Mouse (Mus musculus) thymus, postnatal 36 days (tissue): ENCODE measurements around the gene Glrx2.

Experiments
- DNase-seq, 2 experiments: peaks; one replicate each; pipeline ENCODE4 v3.0.0; 2022; ENCODE audit warnings: mixed read lengths in 2 of 2

Gene Glrx2

DNA sequence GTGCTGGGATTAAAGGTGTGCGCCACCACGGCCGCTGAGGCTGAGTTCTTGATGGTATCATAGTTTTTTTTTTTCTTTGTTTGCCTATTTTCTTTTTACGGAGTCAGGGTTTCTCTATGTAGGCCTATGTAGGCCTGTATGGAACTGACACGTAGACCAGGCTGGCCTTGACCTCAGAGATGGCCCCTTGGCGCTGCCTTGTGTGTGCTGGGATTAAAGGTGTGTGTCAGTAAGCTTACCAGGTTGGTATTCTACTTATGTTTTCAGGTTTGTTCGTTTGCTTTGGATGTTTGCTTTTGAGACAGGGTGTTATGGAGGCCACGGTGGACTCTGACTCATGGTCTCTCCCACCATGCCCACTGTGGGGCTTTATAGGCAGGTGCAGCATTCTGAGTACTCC lies 46.0 kb downstream of the Glrx2 start:
- no peak for DNase-seq

DNA sequence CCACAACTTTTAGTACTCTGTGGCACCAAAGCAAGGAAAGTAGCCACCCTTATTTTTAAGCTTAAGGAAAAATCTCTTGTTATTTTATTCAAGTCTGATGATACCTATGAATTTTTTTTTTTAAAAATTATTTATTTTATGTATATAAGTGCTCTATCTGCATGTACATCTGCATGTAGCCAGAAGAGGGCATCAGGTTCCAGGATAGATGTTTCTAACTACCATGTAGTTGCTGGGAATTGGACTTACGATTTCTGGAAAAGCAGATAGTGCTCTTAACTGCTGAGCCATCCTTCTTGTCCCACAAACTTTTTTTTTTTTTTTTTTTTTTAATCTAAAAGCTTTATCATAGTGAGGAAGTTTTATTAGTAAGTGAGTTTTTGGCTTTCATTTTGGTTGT lies 48.3 kb downstream of the Glrx2 start:
- no peak for DNase-seq

DNA sequence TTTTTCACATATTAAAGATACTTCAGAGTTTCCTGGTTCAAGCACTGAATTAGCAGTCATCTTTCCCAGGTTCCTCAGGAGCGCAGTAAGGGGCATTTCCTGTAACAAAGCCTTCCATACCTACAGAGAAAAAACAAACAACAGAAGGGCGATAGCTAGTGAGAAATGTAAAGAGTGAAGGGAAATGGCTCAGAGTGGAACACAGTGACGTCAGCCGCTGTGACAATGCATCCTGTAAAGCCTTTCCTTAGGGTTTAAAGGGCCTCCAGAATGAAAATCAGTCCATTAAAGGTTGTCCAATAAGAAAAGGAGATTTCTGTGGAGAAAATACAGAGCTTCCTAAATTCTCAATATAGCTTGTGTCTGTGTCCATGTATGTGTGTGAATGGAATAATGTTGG lies 49.7 kb downstream of the Glrx2 start:
- no peak for DNase-seq

DNA sequence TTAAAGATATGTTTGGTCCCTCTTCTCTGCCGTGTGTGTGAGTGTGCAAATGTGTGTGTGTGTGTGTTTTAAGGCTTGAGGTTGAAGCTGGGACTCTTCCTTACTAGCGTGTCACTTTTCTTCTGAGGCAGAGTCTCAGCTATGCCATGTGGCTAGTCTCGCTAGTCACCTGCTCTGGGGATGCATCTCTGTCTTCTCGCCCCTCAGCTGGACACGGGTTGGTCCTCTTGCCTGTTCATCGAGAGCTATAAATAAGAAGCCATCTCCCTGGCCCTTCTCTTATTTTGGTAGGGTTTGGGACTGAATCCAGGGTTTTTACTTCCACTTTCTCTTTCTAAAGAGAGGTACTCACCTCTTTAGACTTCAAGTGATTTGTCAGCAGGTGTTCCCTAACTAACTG lies 50.1 kb downstream of the Glrx2 start:
- no peak for DNase-seq

DNA sequence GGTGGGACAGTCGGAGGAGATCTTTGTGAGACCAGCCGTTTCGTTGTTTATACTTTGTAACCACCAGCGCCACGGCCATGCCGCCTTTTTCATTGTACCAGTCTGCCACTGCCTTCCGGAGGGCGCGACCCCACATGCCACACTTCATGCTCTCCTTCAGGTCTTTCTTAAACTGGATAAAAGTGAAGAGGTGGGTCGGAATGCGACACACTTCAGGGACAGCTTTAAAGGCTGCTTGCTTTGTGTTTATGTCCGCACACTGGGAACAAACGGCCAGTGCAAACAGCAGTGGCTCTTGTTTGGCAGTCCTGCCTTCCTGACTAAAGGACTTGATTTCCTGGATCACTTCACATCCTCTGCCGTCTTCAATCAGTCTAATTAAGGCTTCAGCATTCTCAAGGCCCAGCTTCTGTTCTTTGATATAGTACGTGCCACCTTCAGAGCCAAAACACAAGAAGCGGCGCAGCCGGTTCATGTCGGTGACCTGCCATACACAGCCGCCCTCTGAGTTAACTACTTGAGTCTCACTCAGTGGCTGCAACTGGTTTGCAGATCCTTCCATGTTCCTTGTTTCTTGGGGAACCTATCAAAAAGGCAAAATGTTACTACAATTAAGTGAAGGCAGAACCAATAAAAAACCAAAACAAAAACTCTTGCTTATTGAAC lies 54.4 kb downstream of the Glrx2 start:
- DNase-seq = no peak

DNA sequence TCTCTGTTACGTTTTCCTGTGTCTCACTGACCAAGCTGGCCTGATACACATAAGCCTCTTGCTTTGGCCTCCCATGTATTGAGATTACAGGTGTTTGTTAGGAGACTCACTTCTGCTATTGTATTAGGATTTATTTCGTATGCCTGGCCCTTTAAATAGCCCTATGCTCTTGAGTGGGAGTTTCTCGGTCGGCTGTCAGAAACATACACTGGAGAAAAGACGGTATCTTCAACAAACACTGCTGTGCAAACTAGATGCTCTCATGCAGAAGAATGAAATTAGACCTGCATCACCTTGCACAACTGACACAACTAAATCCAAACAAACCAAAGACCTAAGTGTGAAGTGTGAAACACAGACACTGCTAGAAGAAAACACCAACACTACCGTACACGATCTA lies 56.9 kb downstream of the Glrx2 start:
- no peak for DNase-seq

DNA sequence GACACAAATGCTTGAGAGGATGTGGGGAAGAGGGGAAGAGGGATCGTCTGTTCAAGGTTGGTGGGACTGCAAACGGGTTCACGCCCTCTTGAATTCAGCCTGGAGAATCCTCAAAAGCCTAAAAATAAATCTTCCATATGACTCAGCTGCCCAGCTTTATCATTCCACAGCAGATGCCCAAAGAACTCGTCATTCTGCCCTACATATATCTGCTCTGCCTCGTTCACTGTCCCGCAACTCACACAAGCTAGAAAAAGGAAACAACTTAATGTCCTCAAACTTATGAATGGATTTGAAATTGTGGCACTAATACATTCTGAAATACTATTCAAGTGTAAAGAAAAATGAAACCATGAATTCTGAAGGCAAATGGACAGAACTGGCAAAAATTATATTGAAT lies 57.8 kb downstream of the Glrx2 start:
- no peak for DNase-seq

DNA sequence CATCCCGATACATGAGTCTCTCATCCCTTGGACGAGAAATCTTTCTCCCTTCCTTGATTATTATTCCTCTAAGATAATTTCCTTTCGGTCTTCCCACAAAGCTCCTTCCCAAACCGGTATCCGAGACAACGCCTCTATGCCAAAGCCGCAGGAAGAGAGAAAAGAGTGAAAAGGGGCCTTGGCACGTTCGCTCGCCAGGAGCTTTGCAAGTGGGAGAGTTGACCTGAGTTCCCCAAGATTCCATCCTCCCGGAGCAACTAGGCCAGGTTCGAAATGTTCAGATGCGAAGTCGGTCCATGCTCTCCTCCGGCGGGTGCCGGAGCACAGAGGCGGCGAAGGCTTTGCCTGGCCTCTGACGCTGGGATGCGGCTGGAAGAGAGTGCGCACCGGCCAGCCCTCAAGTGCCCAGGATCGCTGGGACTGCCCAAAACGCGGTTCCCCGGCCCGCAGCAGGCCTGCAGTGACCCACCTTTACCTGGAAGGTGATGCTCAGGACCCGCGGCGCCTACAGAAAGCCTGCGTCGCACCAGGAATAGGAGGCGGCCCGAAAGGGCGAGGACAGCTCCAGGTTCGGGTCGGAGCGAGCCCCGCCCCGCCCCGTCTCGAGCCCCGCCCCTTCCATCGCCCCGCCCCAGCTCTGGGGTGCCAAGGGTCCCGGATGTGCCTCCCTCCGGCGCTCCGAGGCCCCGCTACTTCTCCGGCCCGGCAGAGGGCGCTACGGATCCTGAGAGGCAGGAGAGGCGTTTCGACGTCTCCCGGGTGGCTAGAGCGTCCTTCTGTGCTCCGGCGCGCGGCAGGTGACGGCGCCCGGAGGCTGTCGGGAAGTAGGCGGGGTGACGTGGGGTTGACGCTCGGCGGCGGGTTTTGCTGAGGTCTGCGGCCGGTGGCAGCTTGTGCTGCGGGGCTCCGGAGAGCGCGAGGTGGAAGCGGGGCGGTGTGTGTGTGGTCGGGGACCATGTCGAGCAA lies 60.6 kb downstream of the Glrx2 start, which contains the start of the genes Trove2 and Uchl5:
Gene Trove2 (minus strand): TSS at position 623 of the 966 bp plus-strand sequence.
Gene Uchl5 (plus strand): TSS at position 827 of the 966 bp plus-strand sequence.
- DNase-seq = peak; percentile 98

DNA sequence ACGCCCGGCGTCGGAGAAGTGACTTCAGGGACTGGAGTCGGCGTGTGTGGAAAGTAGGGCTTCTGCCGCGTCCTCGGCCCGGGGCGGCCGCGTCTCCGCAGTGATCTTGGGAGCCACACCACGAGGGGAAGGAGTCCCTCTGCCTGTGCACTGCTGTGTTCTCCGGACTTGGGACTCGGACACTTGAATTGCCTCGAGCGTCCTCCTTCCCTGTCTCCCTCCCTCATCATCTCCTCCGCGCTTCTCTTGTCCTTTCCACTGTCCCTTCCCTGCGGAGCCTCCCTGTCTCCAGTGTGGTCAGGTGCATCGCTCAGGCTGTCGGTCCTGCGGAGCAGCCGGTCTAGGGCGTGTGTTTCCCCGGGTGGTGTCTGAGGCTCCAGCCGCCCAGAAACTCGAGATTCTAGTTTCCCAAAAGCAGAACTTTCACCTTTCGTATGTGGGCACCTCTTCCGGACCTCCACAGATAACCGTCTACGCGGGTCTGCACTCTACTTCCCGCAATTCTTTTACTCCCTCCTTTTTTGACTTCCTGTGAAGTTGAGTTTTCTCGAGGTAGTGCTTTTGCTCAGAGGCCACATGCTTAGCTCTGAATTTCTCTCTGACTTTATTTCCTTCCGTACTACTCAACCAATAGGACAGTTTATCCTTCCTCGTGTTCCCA lies 61.5 kb downstream of the Glrx2 start:
- no peak for DNase-seq

DNA sequence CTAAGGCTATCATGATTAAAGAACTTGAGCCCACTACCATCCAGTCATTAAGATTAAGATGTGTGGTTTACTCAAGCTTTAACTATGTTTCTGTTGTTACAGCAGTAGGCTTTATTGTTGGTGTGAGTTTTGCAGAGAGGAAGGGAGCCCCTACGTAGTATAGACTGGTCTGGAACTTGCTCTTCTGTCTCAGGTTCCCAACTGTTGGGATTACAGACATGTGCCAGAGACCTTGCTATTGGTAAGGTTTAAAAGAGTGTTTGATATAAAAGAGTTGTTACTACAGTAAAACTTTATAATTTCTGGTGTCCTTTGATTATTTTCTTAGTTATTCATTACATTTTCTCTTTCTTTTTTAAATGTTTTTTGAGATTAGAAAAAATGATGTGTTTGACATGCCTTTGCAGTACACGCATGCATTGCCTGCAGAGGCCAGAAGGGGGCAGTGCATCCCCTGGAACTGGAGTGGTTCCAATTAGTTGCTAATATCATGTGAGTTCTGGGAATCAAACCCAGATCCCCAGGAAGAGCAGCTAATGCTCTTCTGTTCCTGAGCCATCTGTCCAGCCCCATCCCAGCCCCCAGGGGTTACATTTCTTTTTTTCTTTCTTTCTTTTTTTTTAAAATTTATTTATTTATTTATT lies 72.6 kb downstream of the Glrx2 start:
- peak; percentile 52 to 61 for DNase-seq
